Mouse (Mus musculus) intestine, embryonic 16.5 days (tissue): ENCODE results near the gene Otx2. TPM values are rescaled to one million over a fixed set of nuclear protein-coding genes. Genes with fewer than 3 reads are reported as not detected.

Experiments
- ATAC-seq: fragments of 200-750 bp; cut with Nextera tagmentation; 2 replicates; pipeline ENCODE4 v1.8.0; 2017; ENCODE audit warnings: moderate TSS enrichment, moderate library complexity
- H3K27ac ChIP-seq: fragments of 300-500 bp; sonication (generic); 2 replicates; pipeline ENCODE4 v1.5.1; 2014; ENCODE audit warnings: mild to moderate bottlenecking, low read length
- H3K27me3 ChIP-seq: fragments of 300-500 bp; sonication (generic); replicated peaks from 2 replicates; pipeline ENCODE4 v1.6.1; 2014; ENCODE audit warnings: low read length, control low read depth, mixed read lengths; ENCODE audit not compliant: control insufficient read depth, insufficient read depth
- H3K36me3 ChIP-seq: fragments of 300-500 bp; sonication (generic); 2 replicates; pipeline ENCODE4 v1.6.1; 2014; ENCODE audit warnings: low read length, control low read depth; ENCODE audit not compliant: control insufficient read depth, insufficient read depth
- H3K4me1 ChIP-seq: fragments of 300-500 bp; sonication (generic); 2 replicates; pipeline ENCODE4 v1.6.1; 2014; ENCODE audit warnings: low read length, control low read depth, mixed read lengths; ENCODE audit not compliant: control insufficient read depth, insufficient read depth
- H3K4me2 ChIP-seq: fragments of 300-500 bp; sonication (generic); 2 replicates; pipeline ENCODE4 v1.6.1; 2014; ENCODE audit warnings: low read depth, low read length, control low read depth
- H3K4me3 ChIP-seq: fragments of 300-500 bp; sonication (generic); 2 replicates; pipeline ENCODE4 v1.5.1; 2014; ENCODE audit warnings: mild to moderate bottlenecking, low read length
- H3K9ac ChIP-seq: fragments of 300-500 bp; sonication (generic); 2 replicates; pipeline ENCODE4 v1.6.1; 2014; ENCODE audit warnings: low read depth, low read length
- H3K9me3 ChIP-seq: fragments of 300-500 bp; sonication (generic); 2 replicates; pipeline ENCODE4 v1.6.1; 2016; ENCODE audit warnings: low read length, control low read depth; ENCODE audit not compliant: control insufficient read depth
- WGBS: fragments of 180-500 bp; shearing (Covaris S2); extraction: QIAGEN DNeasy Blood & Tissue Kit; methylation state at CpG from one replicate; pipeline ENCODE4 v1.1.7; 2014; 5-methylcytosine and 5-hydroxymethylcytosine counted together
- polyA plus RNA-seq: library from polyadenylated mRNA; unstranded; fragments of >200 nt; fragmentation: Nextera tagmentation; extraction: Ambion mirVana; gene quantifications from 2 replicates; pipeline ENCODE4 v1.2.1, GENCODE M21; 2015

Otx2 gene
- polyA plus RNA-seq, 1 experiment from 2014 or later = not detected

GRCm38 (mm10) chr14:48663531-48663930, 10.1 kb downstream of the Otx2 start:
- Histone ChIP-seq H3K4me3 (no peak overlapping the region), H3K27me3 (peaks cover 80% of the 10 kb centered on the region)

DNA sequence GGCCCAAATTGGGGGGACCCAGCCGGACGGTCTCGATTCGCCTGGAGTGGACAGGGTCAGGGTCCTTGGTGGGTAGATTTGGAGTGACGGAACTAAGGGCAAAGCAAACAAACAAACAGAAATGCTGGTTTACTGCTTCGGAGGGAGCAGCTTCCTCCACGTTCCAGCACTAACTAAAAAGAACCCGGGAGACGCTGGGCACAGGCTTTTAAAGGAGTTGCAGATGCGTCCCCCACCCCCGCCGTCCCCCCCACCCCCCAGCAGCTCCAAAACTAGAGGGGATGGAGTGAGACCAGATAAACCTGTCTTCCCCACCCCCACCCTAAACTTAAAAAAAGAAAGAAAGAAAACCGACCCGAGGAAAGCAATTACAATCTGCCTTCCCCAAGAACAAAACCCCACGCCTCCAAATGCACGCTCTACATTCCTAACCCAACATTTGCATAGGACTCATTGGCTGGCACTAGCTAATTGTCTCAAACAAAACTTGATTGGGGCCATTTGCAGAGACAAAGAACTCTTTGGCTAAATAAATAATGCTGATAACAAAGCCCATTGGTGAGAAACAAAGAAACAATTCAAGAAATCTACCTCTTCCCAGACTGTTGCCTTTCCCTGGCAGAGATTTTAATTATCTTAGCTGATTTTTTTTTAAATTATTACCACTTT, 10.9 kb downstream of the Otx2 start:
- H3K4me2 ChIP-seq = no peak overlapping the region
- H3K9me3 ChIP-seq = no peaks in the 10 kb centered on the region
- ATAC-seq = no peak
- no peak overlapping the region for H3K27ac ChIP-seq
- 1% methylated on average over 16 of the region's 16 CpGs for WGBS
- H3K36me3 ChIP-seq = no peaks in the 10 kb centered on the region
- peaks cover 80% of the 10 kb centered on the region for H3K27me3 ChIP-seq
- no peaks in the 10 kb centered on the region for H3K4me1 ChIP-seq
- H3K9ac ChIP-seq = no peak overlapping the region
- no peak overlapping the region for H3K4me3 ChIP-seq

More at GRCm38 (mm10) chr14:48663531-48663930, 10.1 kb downstream of the Otx2 start:
- no peak for ATAC-seq
- H3K36me3 ChIP-seq = no peaks in the 10 kb centered on the region
- no peak overlapping the region for H3K9ac ChIP-seq
- WGBS = 4% methylated on average over 4 of the region's 4 CpGs
- H3K27ac ChIP-seq = no peak overlapping the region
- H3K9me3 ChIP-seq = no peaks in the 10 kb centered on the region
- H3K4me1 ChIP-seq = no peaks in the 10 kb centered on the region
- no peak overlapping the region for H3K4me2 ChIP-seq

- Histone ChIP-seq H3K9ac (no peak overlapping the region), H3K4me3 (no peak overlapping the region), H3K27me3 (peaks cover 80% of the 10 kb centered on the region), H3K27ac (no peak overlapping the region), H3K4me1 (no peaks in the 10 kb centered on the region), H3K4me2 (no peak overlapping the region), H3K36me3 (no peaks in the 10 kb centered on the region), H3K9me3 (no peaks in the 10 kb centered on the region)
- WGBS = 6% methylated on average over 38 of the region's 38 CpGs
- no peak for ATAC-seq
Measured at GRCm38 (mm10) chr14:48661646-48662567, 11.7 kb downstream of the Otx2 start.

- no peaks in the 10 kb centered on the region for H3K4me1 ChIP-seq
- H3K36me3 ChIP-seq = no peaks in the 10 kb centered on the region
- ATAC-seq = no peak
- H3K27ac ChIP-seq = no peak overlapping the region
- no peak overlapping the region for H3K4me3 ChIP-seq
- H3K4me2 ChIP-seq = no peak overlapping the region
- no peaks in the 10 kb centered on the region for H3K9me3 ChIP-seq
- no peak overlapping the region for H3K9ac ChIP-seq
- WGBS = 14% methylated on average over 8 of the region's 8 CpGs
- H3K27me3 ChIP-seq = peaks cover 80% of the 10 kb centered on the region
Measured at GRCm38 (mm10) chr14:48661151-48661550, 12.5 kb downstream of the Otx2 start.

- H3K9me3 ChIP-seq = no peaks in the 10 kb centered on the region
- WGBS = 65% methylated on average over 4 of the region's 4 CpGs
- H3K9ac ChIP-seq = no peak overlapping the region
- no peak for ATAC-seq
- no peaks in the 10 kb centered on the region for H3K36me3 ChIP-seq
- no peaks in the 10 kb centered on the region for H3K4me1 ChIP-seq
- H3K27ac ChIP-seq = no peak overlapping the region
- peaks cover 80% of the 10 kb centered on the region for H3K27me3 ChIP-seq
- H3K4me2 ChIP-seq = no peak overlapping the region
- H3K4me3 ChIP-seq = no peak overlapping the region
Measured at GRCm38 (mm10) chr14:48660593-48660992, 13.0 kb downstream of the Otx2 start.

DNA sequence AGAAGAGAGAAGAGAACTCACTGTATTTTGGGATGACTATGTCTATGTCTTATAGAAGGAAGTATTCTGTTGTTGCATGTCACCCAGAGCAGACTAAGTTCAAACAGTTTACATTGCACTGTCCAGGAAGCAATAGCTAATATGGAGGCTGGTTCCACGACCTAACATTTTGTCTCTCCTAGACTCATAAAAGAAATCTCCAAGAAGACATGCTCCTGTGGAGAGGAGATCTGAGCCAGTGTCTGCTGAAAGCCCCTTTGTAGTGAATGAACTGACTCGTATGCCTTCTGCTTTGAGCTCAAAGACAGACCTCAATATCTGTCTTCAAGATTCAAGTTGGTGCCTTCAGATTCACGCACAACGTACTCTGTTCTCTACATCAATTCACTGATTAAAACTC, 14.0 kb downstream of the Otx2 start:
- WGBS = 52% methylated on average over 4 of the region's 4 CpGs

DNA sequence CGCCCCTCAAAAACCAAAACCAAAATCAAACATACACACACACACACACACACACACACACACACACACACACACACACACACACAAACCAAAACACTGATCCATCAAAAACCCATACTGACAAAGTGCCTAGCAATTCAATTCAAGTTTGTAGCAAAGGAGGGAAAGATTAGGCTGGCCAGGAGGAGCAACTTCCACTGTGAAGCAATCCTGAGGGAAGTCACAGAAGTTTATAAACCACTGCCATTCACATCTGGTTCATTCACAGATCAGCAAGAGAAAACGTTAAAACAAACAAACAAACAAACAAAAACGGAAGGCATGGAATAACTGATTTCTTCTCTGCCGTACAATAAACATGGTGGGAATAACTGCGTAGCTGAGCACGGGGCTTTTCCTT, 16.4 kb downstream of the Otx2 start:
- H3K4me1 ChIP-seq = no peaks in the 10 kb centered on the region; the same call in 1 of the 2 replicates
- H3K27me3 ChIP-seq = peaks cover 91% of the 10 kb centered on the region
- H3K9me3 ChIP-seq = no peaks in the 10 kb centered on the region
- no peak overlapping the region for H3K4me2 ChIP-seq
- H3K4me3 ChIP-seq = no peak overlapping the region
- H3K9ac ChIP-seq = no peak overlapping the region
- no peak overlapping the region for H3K27ac ChIP-seq
- no peak for ATAC-seq
- 64% methylated on average over 6 of the region's 6 CpGs for WGBS
- no peaks in the 10 kb centered on the region for H3K36me3 ChIP-seq

More for the DNA sequence above, 14.0 kb downstream of the Otx2 start:
- H3K27me3 ChIP-seq = peaks cover 81% of the 10 kb centered on the region
- H3K4me2 ChIP-seq = no peak overlapping the region
- no peak overlapping the region for H3K4me3 ChIP-seq
- no peak overlapping the region for H3K27ac ChIP-seq
- ATAC-seq = no peak
- H3K9me3 ChIP-seq = no peaks in the 10 kb centered on the region
- H3K4me1 ChIP-seq = no peaks in the 10 kb centered on the region; the same call in 1 of the 2 replicates
- no peak overlapping the region for H3K9ac ChIP-seq
- no peaks in the 10 kb centered on the region for H3K36me3 ChIP-seq

- H3K27me3 ChIP-seq = peaks cover 91% of the 10 kb centered on the region
- 45% methylated on average over 4 of the region's 4 CpGs for WGBS
- no peak overlapping the region for H3K4me3 ChIP-seq
- no peaks in the 10 kb centered on the region for H3K36me3 ChIP-seq
- no peak overlapping the region for H3K9ac ChIP-seq
- H3K4me1 ChIP-seq = no peaks in the 10 kb centered on the region; the same call in 1 of the 2 replicates
- no peaks in the 10 kb centered on the region for H3K9me3 ChIP-seq
- ATAC-seq = no peak
- H3K27ac ChIP-seq = no peak overlapping the region
- no peak overlapping the region for H3K4me2 ChIP-seq
Measured at GRCm38 (mm10) chr14:48656711-48657110, 16.9 kb downstream of the Otx2 start.

- Histone ChIP-seq H3K4me2 (no peak overlapping the region), H3K27me3 (peaks cover 91% of the 10 kb centered on the region), H3K27ac (no peak overlapping the region), H3K9me3 (no peaks in the 10 kb centered on the region), H3K4me3 (no peak overlapping the region), H3K36me3 (no peaks in the 10 kb centered on the region), H3K4me1 (no peaks in the 10 kb centered on the region; the same call in 1 of the 2 replicates), H3K9ac (no peak overlapping the region)
- no peak for ATAC-seq
- WGBS = 6% methylated on average over 21 of the region's 21 CpGs
Measured at GRCm38 (mm10) chr14:48655792-48656550, 17.6 kb downstream of the Otx2 start.
